Mouse (Mus musculus) ovary, postnatal 36 days (tissue): ENCODE data around the gene Olfr1196.
"Not testable (repeated sequence)": the region's sequence is repeated elsewhere in the genome, so short reads cannot be mapped to it uniquely, and the experiment has no call there.

Source experiments
- DNase-seq: peaks from one replicate; pipeline ENCODE4 v3.0.0; 2022; ENCODE audit warnings: low spot score, mixed read lengths

Gene Olfr1196

DNA sequence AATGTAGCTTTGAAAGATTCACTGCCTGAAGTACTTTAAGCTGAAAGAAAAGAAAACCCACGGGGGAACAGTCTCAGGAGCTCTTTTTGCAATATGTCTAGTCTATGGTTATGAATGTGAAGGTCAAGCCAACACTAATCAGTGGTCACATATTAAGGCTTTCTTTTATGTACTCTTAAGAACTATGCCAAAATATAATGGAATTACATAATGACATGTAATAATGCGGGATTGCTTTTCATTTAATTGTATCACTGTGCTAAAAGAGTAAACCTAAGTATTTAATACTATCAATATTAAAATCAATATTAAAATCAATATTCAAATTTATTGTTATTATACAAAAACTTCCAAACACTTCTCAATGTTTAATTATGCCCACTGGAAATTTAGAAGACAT lies at the start of gene Olfr1196:
Gene Olfr1196, minus strand, starts transcription at position 101 of the 400 bp plus-strand sequence.
- DNase-seq, result no peak

- no peak for DNase-seq
Observed at GRCm38 (mm10) chr2:88751270-88751669, 46.9 kb upstream of the Olfr1196 start, which contains the start of gene Olfr1198. Gene Olfr1198, minus strand, starts transcription at chr2:88751370.

- no peak for DNase-seq
Observed at GRCm38 (mm10) chr2:88743379-88743778, 39.0 kb upstream of the Olfr1196 start.

- DNase-seq, result no peak
Observed at GRCm38 (mm10) chr2:88732266-88732665, 27.9 kb upstream of the Olfr1196 start, which contains the start of gene Olfr1197. Gene Olfr1197, minus strand, starts transcription at chr2:88732366.

- DNase-seq, result no peak
Observed at GRCm38 (mm10) chr2:88689087-88689486, 15.3 kb downstream of the Olfr1196 start, which contains the start of gene Olfr1195. Gene Olfr1195, minus strand, starts transcription at chr2:88689187.

DNA sequence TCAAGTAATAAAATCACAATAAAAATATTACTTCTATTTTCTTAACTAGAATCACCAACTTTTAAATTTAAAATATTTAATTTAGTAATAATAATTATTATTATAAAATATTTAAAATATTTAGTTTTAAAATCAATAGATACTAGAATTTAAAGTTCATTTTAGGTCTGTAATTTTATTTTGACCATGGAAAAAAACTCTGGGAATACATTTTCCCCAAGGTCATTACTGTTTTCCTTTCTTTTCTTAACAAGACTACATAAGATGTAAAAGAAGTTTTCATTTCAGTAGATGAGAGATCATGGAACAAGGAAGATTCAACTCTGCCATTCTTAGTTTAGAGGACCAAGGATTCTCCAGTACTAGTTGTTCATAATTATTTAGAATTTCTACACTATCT lies 29.1 kb downstream of the Olfr1196 start, which contains the start of gene Olfr1193:
Gene Olfr1193, plus strand, starts transcription at position 301 of the 400 bp plus-strand sequence.
- not testable (repeated sequence) for DNase-seq

DNA sequence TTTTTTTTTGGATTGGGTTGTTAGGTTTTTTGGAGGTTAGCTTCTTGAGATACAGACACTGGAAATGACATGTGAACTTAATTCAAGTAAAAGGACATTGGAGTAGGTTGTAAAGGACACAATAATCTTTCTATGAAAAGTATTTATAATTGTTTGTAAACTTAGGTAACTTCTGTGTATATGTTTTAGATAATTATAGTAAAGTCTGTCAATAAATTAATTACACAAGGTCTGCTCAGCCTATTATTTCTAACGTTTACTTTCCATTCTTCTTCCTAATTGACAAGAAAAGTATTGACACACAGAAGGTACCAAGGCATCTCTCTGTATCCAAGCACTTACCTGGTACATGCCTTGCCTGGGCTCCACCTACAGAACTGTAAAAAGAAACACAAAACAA lies 56.2 kb downstream of the Olfr1196 start, which contains the start of gene Olfr1192-ps1:
Gene Olfr1192-ps1, plus strand, starts transcription at position 301 of the 400 bp plus-strand sequence.
- DNase-seq, result no peak
